Mouse (Mus musculus) myocyte (in vitro differentiated cells): ENCODE measurements at regions not wholly inside any gene's neighbourhood (a gene's known extent, or its start where the extent isn't known, plus 50 kb on each side); places are given as distances from the start of the nearest gene placed in this dataset.

ENCODE experiments used
- CEBPB ChIP-seq: IDR thresholded peaks from 2 replicates; pipeline ENCODE4 v1.6.1; 2011; ENCODE audit warnings: mild to moderate bottlenecking, moderate library complexity; ENCODE audit not compliant: poor library complexity, insufficient read depth, severe bottlenecking
- E2F4 ChIP-seq: IDR thresholded peaks from one replicate; pipeline ENCODE4 v1.6.1; 2011; ENCODE audit warnings: mild to moderate bottlenecking, control low read depth, moderate library complexity; ENCODE audit not compliant: insufficient read depth
- MYOD1 ChIP-seq, 3 experiments: IDR thresholded peaks; one replicate each; pipeline ENCODE4 v1.6.1; 2011; ENCODE audit warnings: control low read depth in 2 of 3, low read depth in 2 of 3, mild to moderate bottlenecking in 2 of 3, moderate library complexity in 1 of 3; ENCODE audit not compliant: insufficient read length in 2 of 3, control insufficient read depth in 1 of 3
- POLR2A ChIP-seq: IDR thresholded peaks from one replicate; pipeline ENCODE4 v1.6.1; 2011; ENCODE audit warnings: low read depth, mild to moderate bottlenecking, control low read depth, moderate library complexity; ENCODE audit not compliant: insufficient read length
- USF1 ChIP-seq: IDR thresholded peaks from one replicate; pipeline ENCODE4 v1.6.1; 2011; ENCODE audit warnings: low read depth, mild to moderate bottlenecking, control low read depth, moderate library complexity

DNA sequence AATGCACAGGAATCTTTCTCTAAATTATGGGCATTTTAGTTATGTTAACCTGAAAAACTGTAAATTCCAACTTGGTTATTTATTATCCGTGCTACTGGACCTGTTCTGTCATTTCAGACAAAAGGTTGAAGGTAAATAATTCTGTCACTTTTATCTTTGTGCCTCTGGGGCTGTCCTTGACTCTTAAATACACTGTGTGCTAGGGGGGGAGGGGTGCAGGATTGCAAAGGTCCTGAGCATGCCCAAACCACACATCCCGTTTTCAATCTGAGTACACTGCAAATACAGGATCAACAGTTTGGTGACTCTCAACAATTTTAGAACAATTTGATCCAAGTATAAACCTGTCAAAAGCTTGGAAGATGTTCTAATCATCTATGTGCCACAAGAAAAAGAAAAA is 227.4 kb upstream of the Pabpc6 start:
- TF ChIP-seq POLR2A (no peak), USF1 (no peak), CEBPB (no peak), E2F4 (no peak), MYOD1 (IDR thresholded peaks at IDR 0.05; ENCODE audit: control insufficient read depth in 1 of 3, insufficient read length in 2 of 3, low read depth in 2 of 3) (no peak)
